Mouse (Mus musculus) CH12.LX (cell line): ENCODE measurements at regions not wholly inside any gene's neighbourhood (a gene's known extent, or its start where the extent isn't known, plus 50 kb on each side); places are given as distances from the start of the nearest gene placed in this dataset.
"Not testable (repeated sequence)": the region's sequence is repeated elsewhere in the genome, so short reads cannot be mapped to it uniquely, and the experiment has no call there.

Source experiments
- DNase-seq: peaks from one replicate; pipeline ENCODE4 v3.0.0-alpha.2; 2013; ENCODE audit errors: extremely low read depth
- H3K27ac ChIP-seq: 2 replicates; pipeline ENCODE4 v1.5.1; 2012; ENCODE audit warnings: low read depth, mild to moderate bottlenecking, control low read depth, moderate library complexity; ENCODE audit not compliant: insufficient read depth
- H3K27me3 ChIP-seq: replicated peaks from 2 replicates; pipeline ENCODE3; 2012; ENCODE audit warnings: inconsistent platforms
- H3K36me3 ChIP-seq, 2 experiments: replicated peaks in 1 of 2; 2 replicates each; pipeline versions ENCODE3 to v1.6.1; 2012; ENCODE audit warnings: inconsistent platforms in 1 of 2, low read length in 1 of 2, mild to moderate bottlenecking in 1 of 2, mixed read lengths in 1 of 2, moderate library complexity in 1 of 2; ENCODE audit not compliant: control insufficient read depth in 1 of 2, insufficient read depth in 1 of 2
- H3K4me1 ChIP-seq, 2 experiments: 2 replicates each; pipeline ENCODE4 v1.6.1; 2012; ENCODE audit warnings: inconsistent platforms in 1 of 2, moderate library complexity in 1 of 2; ENCODE audit not compliant: insufficient read depth in 2 of 2, control insufficient read depth in 1 of 2
- H3K4me2 ChIP-seq: 2 replicates; pipeline ENCODE4 v1.6.1; 2012; ENCODE audit warnings: low read depth, mild to moderate bottlenecking, control low read depth; ENCODE audit not compliant: poor library complexity, insufficient read depth, severe bottlenecking
- H3K4me3 ChIP-seq, 3 experiments: fragments of 150-350 bp in 1 of 3; sonication (generic) in 1 of 3; replicated peaks in 1 of 3; 2 replicates each; pipeline versions ENCODE3 to v1.5.1; 2011 to 2012; ENCODE audit warnings: low read depth in 2 of 3, low read length in 2 of 3, mild to moderate bottlenecking in 2 of 3, moderate library complexity in 2 of 3, control low read depth in 1 of 3, improper control_type of control experiment in 1 of 3, inconsistent platforms in 1 of 3, mixed read lengths in 1 of 3; ENCODE audit not compliant: poor library complexity in 1 of 3
- H3K79me2 ChIP-seq: replicated peaks from 2 replicates; pipeline ENCODE4 v1.6.1; 2012; ENCODE audit warnings: mild to moderate bottlenecking, moderate library complexity; ENCODE audit not compliant: control insufficient read depth, poor library complexity, insufficient read depth, severe bottlenecking; ENCODE audit errors: extremely low read depth
- H3K9ac ChIP-seq: 2 replicates; pipeline ENCODE4 v1.6.1; 2012; ENCODE audit warnings: low read depth, mild to moderate bottlenecking, control low read depth, moderate library complexity; ENCODE audit not compliant: insufficient read depth
- H3K9me3 ChIP-seq: replicated peaks from 2 replicates; pipeline ENCODE3; 2012; ENCODE audit warnings: low read length, inconsistent platforms, mixed read lengths
- BHLHE40 ChIP-seq: IDR thresholded peaks from 2 replicates; pipeline ENCODE4 v1.6.1; 2011; ENCODE audit warnings: mild to moderate bottlenecking, low read depth, low read length, improper control_type of control experiment
- CHD1 ChIP-seq: IDR thresholded peaks from 2 replicates; pipeline ENCODE4 v1.6.1; 2012; ENCODE audit warnings: low read depth, low read length, improper control_type of control experiment, inconsistent platforms
- CHD2 ChIP-seq: IDR thresholded peaks from 2 replicates; pipeline ENCODE4 v1.6.1; 2011; ENCODE audit warnings: low read length, improper control_type of control experiment
- CTCF ChIP-seq, 2 experiments: IDR thresholded peaks in 1 of 2; conservative IDR thresholded peaks in 1 of 2; 2 replicates each; pipeline ENCODE4 v1.5.1; 2011 to 2012; ENCODE audit warnings: low read depth in 2 of 2, low read length in 2 of 2, improper control_type of control experiment in 1 of 2, inconsistent platforms in 1 of 2, mild to moderate bottlenecking in 1 of 2, moderate library complexity in 1 of 2
- E2F4 ChIP-seq: IDR thresholded peaks from 2 replicates; pipeline ENCODE4 v1.6.1; 2011; ENCODE audit warnings: low read depth, low read length, improper control_type of control experiment; ENCODE audit not compliant: insufficient replicate concordance
- ELF1 ChIP-seq: IDR thresholded peaks from 2 replicates; pipeline ENCODE4 v1.6.1; 2014; ENCODE audit warnings: low read depth, mild to moderate bottlenecking, inconsistent platforms, low read length, improper control_type of control experiment
- EP300 ChIP-seq: IDR thresholded peaks from 2 replicates; pipeline ENCODE4 v1.6.1; 2011; ENCODE audit warnings: low read length, improper control_type of control experiment
- ETS1 ChIP-seq: conservative IDR thresholded peaks from 2 replicates; pipeline ENCODE4 v1.6.1; 2012; ENCODE audit warnings: low read depth, mild to moderate bottlenecking, inconsistent platforms, low read length, improper control_type of control experiment, moderate library complexity
- GABPA ChIP-seq: IDR thresholded peaks from 2 replicates; pipeline ENCODE4 v1.6.1; 2012; ENCODE audit warnings: low read depth, low read length, improper control_type of control experiment, inconsistent platforms; ENCODE audit not compliant: insufficient replicate concordance
- HCFC1 ChIP-seq: IDR thresholded peaks from 2 replicates; pipeline ENCODE4 v1.6.1; 2012; ENCODE audit warnings: low read depth, mild to moderate bottlenecking, inconsistent platforms, low read length, improper control_type of control experiment
- IRF4 ChIP-seq: IDR thresholded peaks from 2 replicates; pipeline ENCODE4 v1.6.1; 2014; ENCODE audit warnings: low read depth, mild to moderate bottlenecking, inconsistent platforms, low read length, improper control_type of control experiment
- JUN ChIP-seq: IDR thresholded peaks from 2 replicates; pipeline ENCODE4 v1.6.1; 2011; ENCODE audit warnings: low read depth, mild to moderate bottlenecking, low read length, improper control_type of control experiment, moderate library complexity; ENCODE audit not compliant: insufficient read depth
- JUND ChIP-seq: conservative IDR thresholded peaks from 2 replicates; pipeline ENCODE4 v1.6.1; 2011; ENCODE audit warnings: low read depth, low read length, improper control_type of control experiment
- KAT2A ChIP-seq: IDR thresholded peaks from 2 replicates; pipeline ENCODE4 v1.6.1; 2012; ENCODE audit warnings: low read length, improper control_type of control experiment, inconsistent platforms; ENCODE audit not compliant: insufficient replicate concordance
- MAFK ChIP-seq: IDR thresholded peaks from 2 replicates; pipeline ENCODE4 v1.6.1; 2011; ENCODE audit warnings: low read length, improper control_type of control experiment; ENCODE audit not compliant: insufficient replicate concordance
- MAX ChIP-seq: IDR thresholded peaks from 2 replicates; pipeline ENCODE4 v1.6.1; 2011; ENCODE audit warnings: low read length, improper control_type of control experiment
- MAZ ChIP-seq: IDR thresholded peaks from 2 replicates; pipeline ENCODE4 v1.6.1; 2012; ENCODE audit warnings: low read depth, mild to moderate bottlenecking, inconsistent platforms, low read length, improper control_type of control experiment, moderate library complexity
- MEF2A ChIP-seq: IDR thresholded peaks from 2 replicates; pipeline ENCODE4 v1.6.1; 2014; ENCODE audit warnings: low read depth, mild to moderate bottlenecking, inconsistent platforms, low read length, improper control_type of control experiment, borderline replicate concordance
- MXI1 ChIP-seq: IDR thresholded peaks from 2 replicates; pipeline ENCODE4 v1.6.1; 2011; ENCODE audit warnings: mild to moderate bottlenecking, low read depth, low read length, improper control_type of control experiment
- MYC ChIP-seq: IDR thresholded peaks from 2 replicates; pipeline ENCODE4 v1.6.1; 2011; ENCODE audit warnings: low read depth, mild to moderate bottlenecking, improper control_type of control experiment, low read length
- NELFE ChIP-seq: IDR thresholded peaks from 2 replicates; pipeline ENCODE4 v1.6.1; 2011; ENCODE audit warnings: low read depth, low read length, improper control_type of control experiment
- NRF1 ChIP-seq: IDR thresholded peaks from 2 replicates; pipeline ENCODE4 v1.6.1; 2014; ENCODE audit warnings: low read depth, mild to moderate bottlenecking, inconsistent platforms, low read length, improper control_type of control experiment, moderate library complexity
- PAX5 ChIP-seq: IDR thresholded peaks from 2 replicates; pipeline ENCODE4 v1.6.1; 2012; ENCODE audit warnings: low read length, inconsistent platforms, mixed read lengths
- POLR2A ChIP-seq: IDR thresholded peaks from 2 replicates; pipeline ENCODE4 v1.6.1; 2011; ENCODE audit warnings: low read depth, mild to moderate bottlenecking, improper control_type of control experiment, low read length
- POLR2AphosphoS2 ChIP-seq: IDR thresholded peaks from 2 replicates; pipeline ENCODE4 v1.6.1; 2011; ENCODE audit warnings: low read depth, low read length, improper control_type of control experiment
- RAD21 ChIP-seq: IDR thresholded peaks from 2 replicates; pipeline ENCODE4 v1.6.1; 2011; ENCODE audit warnings: low read depth, mild to moderate bottlenecking, low read length, improper control_type of control experiment, moderate library complexity
- RCOR1 ChIP-seq: conservative IDR thresholded peaks from 2 replicates; pipeline ENCODE4 v1.6.1; 2012; ENCODE audit warnings: low read depth, mild to moderate bottlenecking, inconsistent platforms, low read length, improper control_type of control experiment
- SIN3A ChIP-seq: IDR thresholded peaks from 2 replicates; pipeline ENCODE4 v1.6.1; 2012; ENCODE audit warnings: low read length, improper control_type of control experiment, inconsistent platforms
- SMC3 ChIP-seq: IDR thresholded peaks from 2 replicates; pipeline ENCODE4 v1.6.1; 2011; ENCODE audit warnings: low read depth, low read length, improper control_type of control experiment
- TBP ChIP-seq: conservative IDR thresholded peaks from 2 replicates; pipeline ENCODE4 v1.6.1; 2011; ENCODE audit warnings: low read depth, low read length, improper control_type of control experiment
- TCF12 ChIP-seq: IDR thresholded peaks from 2 replicates; pipeline ENCODE4 v1.6.1; 2014; ENCODE audit warnings: low read depth, mild to moderate bottlenecking, inconsistent platforms, low read length, improper control_type of control experiment
- UBTF ChIP-seq: IDR thresholded peaks from 2 replicates; pipeline ENCODE4 v1.6.1; 2012; ENCODE audit warnings: low read depth, mild to moderate bottlenecking, inconsistent platforms, low read length, improper control_type of control experiment, moderate library complexity
- USF1 ChIP-seq: IDR thresholded peaks from 2 replicates; pipeline ENCODE4 v1.6.1; 2014; ENCODE audit warnings: low read depth, mild to moderate bottlenecking, inconsistent platforms, low read length, improper control_type of control experiment
- USF2 ChIP-seq: conservative IDR thresholded peaks from 2 replicates; pipeline ENCODE4 v1.6.1; 2011; ENCODE audit warnings: low read depth, low read length, improper control_type of control experiment
- ZC3H11A ChIP-seq: IDR thresholded peaks from 2 replicates; pipeline ENCODE4 v1.6.1; 2012; ENCODE audit warnings: low read depth, mild to moderate bottlenecking, inconsistent platforms, low read length, improper control_type of control experiment
- ZKSCAN1 ChIP-seq: IDR thresholded peaks from 2 replicates; pipeline ENCODE4 v1.6.1; 2012; ENCODE audit warnings: low read depth, inconsistent platforms, low read length, improper control_type of control experiment, borderline replicate concordance
- ZMIZ1 ChIP-seq: IDR thresholded peaks from 2 replicates; pipeline ENCODE4 v1.6.1; 2012; ENCODE audit warnings: low read depth, mild to moderate bottlenecking, inconsistent platforms, low read length, improper control_type of control experiment
- ZNF384 ChIP-seq: IDR thresholded peaks from 2 replicates; pipeline ENCODE4 v1.6.1; 2012; ENCODE audit warnings: low read depth, low read length, improper control_type of control experiment, inconsistent platforms
- dilution Hi-C: fragments of 300-500 bp; cut with MboI; formaldehyde crosslinking; loops from 2 replicates; pipeline ENCODE4 v1.14.3; 2020; ENCODE audit warnings: low sequenced_read_pairs; ENCODE audit not compliant: extremely low pct_unique_long_range_greater_than_20kb, extremely low pct_ligation_motif_present
- in situ Hi-C: fragments of 300-500 bp; cut with MboI; formaldehyde crosslinking; loops from 3 replicates; pipeline ENCODE4 v1.14.3; 2019; ENCODE audit warnings: low sequenced_read_pairs, low pct_ligation_motif_present, low pct_unique_long_range_greater_than_20kb, mixed read lengths

- peak; percentile 31 for DNase-seq
- no peaks in the 10 kb centered on the region for H3K27me3 ChIP-seq
- H3K4me3 ChIP-seq: no peak overlapping the region
- no peaks in the 10 kb centered on the region for H3K36me3 ChIP-seq
- H3K4me1 ChIP-seq: peaks cover 0 to 21% of the 10 kb centered on the region in 2 experiments; a peak in 2 of 4 replicates
- in situ Hi-C loops (no loop called here), dilution Hi-C loops (no loop called here)
- H3K9ac ChIP-seq: no peak overlapping the region
- H3K79me2 ChIP-seq: no peaks in the 10 kb centered on the region
- H3K27ac ChIP-seq: no peak overlapping the region
- no peaks in the 10 kb centered on the region for H3K9me3 ChIP-seq
- no peak for TF ChIP-seq KAT2A
- no peak for TF ChIP-seq GABPA
- no peak for TF ChIP-seq MAX
- TF ChIP-seq EP300: peak; percentile 44
- TF ChIP-seq POLR2A: no peak
- no peak for TF ChIP-seq TBP
- no peak for TF ChIP-seq USF2
- no peak for TF ChIP-seq HCFC1
- TF ChIP-seq MYC: no peak
- no peak for TF ChIP-seq SIN3A
- no peak for TF ChIP-seq UBTF
- TF ChIP-seq POLR2AphosphoS2: no peak
- TF ChIP-seq IRF4: no peak
- no peak for TF ChIP-seq SMC3
- TF ChIP-seq USF1: no peak
- TF ChIP-seq CHD2: no peak
- no peak for TF ChIP-seq MAZ
- TF ChIP-seq MAFK: no peak
- no peak for TF ChIP-seq ZKSCAN1
- TF ChIP-seq MEF2A: peak; percentile 53; the same call in 1 of the 2 replicates
- TF ChIP-seq PAX5: no peak
- TF ChIP-seq MXI1: no peak
- TF ChIP-seq E2F4: no peak
- TF ChIP-seq NELFE: no peak
- TF ChIP-seq ELF1: no peak
- peak; percentile 65 for TF ChIP-seq ETS1
- no peak for TF ChIP-seq ZC3H11A
- TF ChIP-seq RAD21: no peak
- no peak for TF ChIP-seq CHD1
- no peak for TF ChIP-seq CTCF (conservative IDR thresholded peaks at IDR 0.05 in 1 of 2, IDR thresholded peaks at IDR 0.05 in 1 of 2; ENCODE audit: low read depth in 2 of 2, low read length in 2 of 2)
- no peak for TF ChIP-seq ZNF384
- TF ChIP-seq JUN: no peak
- TF ChIP-seq JUND: no peak
- peak; percentile 18; the same call in 1 of the 2 replicates for TF ChIP-seq TCF12
- peak; percentile 78 for TF ChIP-seq BHLHE40
- TF ChIP-seq ZMIZ1: no peak
- TF ChIP-seq NRF1: no peak
- no peak for TF ChIP-seq RCOR1
- no peak overlapping the region for H3K4me2 ChIP-seq
Observed at GRCm38 (mm10) chr10:36036476-36036875, 324.8 kb upstream of the Amd2 start.

GRCm38 (mm10) chr10:35998869-35999268 is 287.2 kb upstream of the Amd2 start:
- H3K4me3 ChIP-seq, dilution Hi-C loops, H3K4me2 ChIP-seq, H3K79me2 ChIP-seq, H3K4me1 ChIP-seq, H3K27me3 ChIP-seq, H3K36me3 ChIP-seq, H3K9me3 ChIP-seq, H3K27ac ChIP-seq, in situ Hi-C loops, H3K9ac ChIP-seq: not testable (repeated sequence)
- peak; percentile 1 for DNase-seq
